Mouse (Mus musculus): ENCODE data around the gene Rlf. TPM values are rescaled to one million over a fixed set of nuclear protein-coding genes. Genes with fewer than 3 reads are reported as not detected.

The Rlf gene
- polyA plus RNA-seq, 1 experiment from 2014 or later, result 17.9 TPM

Other genes with a start within 250 kb of the Rlf start
- 35.3 and 40.9 TPM in 2 replicates for gene Smap2, start 197.8 kb downstream of the Rlf start, polyA plus RNA-seq (2014; fragmentation: Nextera tagmentation; extraction: Ambion mirVana)
- gene Col9a2, start 175.7 kb downstream of the Rlf start, polyA plus RNA-seq (2014; fragmentation: Nextera tagmentation; extraction: Ambion mirVana), result 2.2 and 3.8 TPM in 2 replicates
- 22.3 and 26.3 TPM in 2 replicates for gene Zmpste24, start 116.8 kb downstream of the Rlf start, polyA plus RNA-seq (2014; fragmentation: Nextera tagmentation; extraction: Ambion mirVana)
- not detected in 2 replicates for gene Tmco2, start 105.9 kb downstream of the Rlf start, polyA plus RNA-seq (2014; fragmentation: Nextera tagmentation; extraction: Ambion mirVana)
- not detected in 2 replicates for gene Gm12888, start 109.8 kb upstream of the Rlf start, polyA plus RNA-seq (2014; fragmentation: Nextera tagmentation; extraction: Ambion mirVana)
- gene Gm12886, start 208.0 kb upstream of the Rlf start, polyA plus RNA-seq (2014; fragmentation: Nextera tagmentation; extraction: Ambion mirVana), result not detected in 2 replicates

Data from forebrain, embryonic 14.5 days (tissue).